Comparison of ENCODE assay signal across 35 mouse cellular contexts in genomic region chr11:6692341-6692740, GRCm38 (mm10). TPM values are rescaled to one million over a fixed set of nuclear protein-coding genes. Genes with fewer than 3 reads are reported as not detected.
"Had no signal": no experiment of that assay in that cellular context is flagged by ENCODE, and none has a peak within 500 bp of the region (broad histone marks: within the 10 kb centered on the region; RNA-seq: fewer than 3 reads in every experiment).

No protein-coding gene starts in this region.

- H3K27ac ChIP-seq: gastrocnemius, adult 2 months; heart, embryonic 10.5 days; hindbrain, embryonic 10.5 days; hindbrain, embryonic 12.5 days; hindbrain, embryonic 14.5 days; intestine, embryonic 15.5 days; limb, embryonic 10.5 days; limb, embryonic 12.5 days; liver, embryonic 13.5 days; liver, embryonic 15.5 days had no signal

- DNase-seq: gastrocnemius, adult 2 months; gastrocnemius, postnatal 10 days; gastrocnemius, postnatal 25 days; heart, adult 18-20 months; heart, postnatal 10 days; heart, postnatal 4 days; kidney, adult 18-20 months; kidney, adult 8-10 months; kidney, postnatal 10 days; kidney, postnatal 25 days; kidney, postnatal 4 days; layer of hippocampus, adult 9-11 months; liver; liver, embryonic 13.5 days had no signal

- ATAC-seq: hindbrain, embryonic 16.5 days; inflammation-experienced regulatory T-cells, adult 6 months; intestine, embryonic 15.5 days; intestine, postnatal 0 days had no signal

- H3K4me3 ChIP-seq: gastrocnemius, adult 2 months; heart, embryonic 10.5 days; heart, embryonic 12.5 days; hindbrain, embryonic 10.5 days; hindbrain, embryonic 12.5 days; intestine, embryonic 15.5 days; limb, embryonic 10.5 days; limb, embryonic 12.5 days; liver, embryonic 13.5 days; liver, embryonic 15.5 days had no signal

RNA-seq across cellular contexts. Expression of gene Ramp3, which starts 34.0 kb away (rescaled TPM):
- total RNA-seq: granulocyte monocyte progenitor cell, adult 5-6 weeks had no signal

RNA-seq across cellular contexts. Expression of gene Wap, which starts 53.9 kb away (rescaled TPM):
- total RNA-seq: gastrocnemius, adult 2 months; gastrocnemius, postnatal 10 days; gastrocnemius, postnatal 25 days; gastrocnemius, postnatal 4 days; granulocyte monocyte progenitor cell, adult 5-6 weeks; heart, adult 18-20 months; heart, adult 8-10 months; heart, postnatal 10 days; heart, postnatal 25 days; heart, postnatal 4 days; layer of hippocampus, adult 8-10 months; layer of hippocampus, postnatal 14 days; left cerebral cortex, adult 8-10 months; left cerebral cortex, postnatal 10 days; left cerebral cortex, postnatal 36 days had no signal
